Comparison of ENCODE assay signal across 1 mouse cellular context in the genomic region with DNA sequence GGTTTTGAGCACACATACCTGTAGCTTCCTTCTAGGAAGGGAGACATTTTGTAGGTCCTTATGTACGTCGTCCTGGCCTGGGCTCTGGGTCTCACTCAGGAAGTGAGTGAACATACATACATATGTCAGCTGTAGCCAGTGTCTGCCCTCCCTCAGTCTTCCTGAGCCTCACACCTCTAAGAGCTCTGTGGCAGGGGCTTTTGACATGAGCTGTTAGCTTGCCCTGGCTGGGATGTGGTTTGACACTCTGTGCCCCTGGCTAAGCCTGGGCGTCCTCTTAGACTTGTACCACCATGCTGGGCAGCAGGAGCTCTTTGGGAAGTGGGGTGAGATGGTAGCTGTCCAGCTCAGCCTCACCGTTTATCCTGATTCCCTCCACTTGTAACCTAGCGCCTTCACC.
TF ChIP-seq lines count a peak whose summit lies in the region.

No protein-coding gene starts in this region.

TF ChIP-seq in myocyte, 11 proteins besides CTCF, POLR2A, EP300 and RAD21 (continued from another document):
- TF ChIP-seq MYOG (IDR thresholded peaks at IDR 0.05; ENCODE audit: control insufficient read depth in 1 of 3, insufficient read depth in 1 of 3, insufficient read length in 2 of 3, low read depth in 2 of 3) (no peak), MYOD1 (IDR thresholded peaks at IDR 0.05; ENCODE audit: control insufficient read depth in 1 of 3, insufficient read length in 2 of 3, low read depth in 2 of 3) (no peak), MAX (IDR thresholded peaks at IDR 0.05; ENCODE audit: low read depth) (no peak), E2F4 (IDR thresholded peaks at IDR 0.05; ENCODE audit: insufficient read depth) (no peak), SRF (IDR thresholded peaks at IDR 0.05; ENCODE audit: control insufficient read depth, insufficient read length, low read depth) (no peak), USF1 (IDR thresholded peaks at IDR 0.05; ENCODE audit: low read depth) (no peak), REST (IDR thresholded peaks at IDR 0.05; ENCODE audit: insufficient read depth, insufficient read length) (no peak), TCF12 (IDR thresholded peaks at IDR 0.05; ENCODE audit: insufficient read depth, poor library complexity, severe bottlenecking) (no peak), POLR2AphosphoS2 (IDR thresholded peaks at IDR 0.05; ENCODE audit: insufficient read length, low read depth) (no peak)
